Mouse (Mus musculus) lung, embryonic 14.5 days (tissue): ENCODE results near the gene Rufy2. TPM values are rescaled to one million over a fixed set of nuclear protein-coding genes. Genes with fewer than 3 reads are reported as not detected.

Experiments
- ATAC-seq: fragments of 200-750 bp; cut with Nextera tagmentation; 2 replicates; pipeline ENCODE4 v1.8.0; 2017; ENCODE audit warnings: mild to moderate bottlenecking, moderate TSS enrichment, moderate library complexity; ENCODE audit not compliant: insufficient read depth
- DNase-seq: peaks from one replicate; pipeline ENCODE4 v3.0.0-alpha.2; 2015
- H3K27ac ChIP-seq: fragments of 300-500 bp; sonication (generic); 2 replicates; pipeline ENCODE4 v1.5.1; 2014; ENCODE audit warnings: low read depth, mild to moderate bottlenecking, moderate library complexity
- H3K27me3 ChIP-seq: fragments of 300-500 bp; sonication (generic); 2 replicates; pipeline ENCODE4 v1.6.1; 2014; ENCODE audit warnings: low read length, control low read depth; ENCODE audit not compliant: insufficient read depth
- H3K36me3 ChIP-seq: fragments of 300-500 bp; sonication (generic); 2 replicates; pipeline ENCODE4 v1.6.1; 2014; ENCODE audit warnings: control low read depth; ENCODE audit not compliant: insufficient read depth
- H3K4me1 ChIP-seq: fragments of 300-500 bp; sonication (generic); 2 replicates; pipeline ENCODE4 v1.6.1; 2014; ENCODE audit warnings: antibody characterized with exemption, control low read depth; ENCODE audit not compliant: insufficient read depth
- H3K4me2 ChIP-seq: fragments of 300-500 bp; sonication (generic); 2 replicates; pipeline ENCODE4 v1.6.1; 2014; ENCODE audit warnings: mild to moderate bottlenecking
- H3K4me3 ChIP-seq: fragments of 300-500 bp; sonication (generic); 2 replicates; pipeline ENCODE4 v1.5.1; 2014; ENCODE audit warnings: low read depth, low read length
- H3K9ac ChIP-seq: fragments of 300-500 bp; sonication (generic); 2 replicates; pipeline ENCODE4 v1.6.1; 2014
- H3K9me3 ChIP-seq: fragments of 300-500 bp; sonication (generic); 2 replicates; pipeline ENCODE4 v1.6.1; 2016; ENCODE audit warnings: low read depth, low read length, control low read depth
- CTCF ChIP-seq: IDR thresholded peaks from 2 replicates; pipeline ENCODE4 v1.5.1; 2016; ENCODE audit warnings: antibody characterized with exemption, low read depth
- WGBS: fragments of 180-500 bp; shearing (Covaris S2); extraction: QIAGEN DNeasy Blood & Tissue Kit; methylation state at CpG from one replicate; pipeline ENCODE4 v1.1.7; 2014; 5-methylcytosine and 5-hydroxymethylcytosine counted together
- polyA plus RNA-seq: library from polyadenylated mRNA; unstranded; fragments of >200 nt; fragmentation: Nextera tagmentation; extraction: Ambion mirVana; gene quantifications from 2 replicates; pipeline ENCODE4 v1.2.1, GENCODE M21; 2014

Rufy2 gene
- polyA plus RNA-seq, 1 experiment from 2014 or later, result 18.8 TPM

DNA sequence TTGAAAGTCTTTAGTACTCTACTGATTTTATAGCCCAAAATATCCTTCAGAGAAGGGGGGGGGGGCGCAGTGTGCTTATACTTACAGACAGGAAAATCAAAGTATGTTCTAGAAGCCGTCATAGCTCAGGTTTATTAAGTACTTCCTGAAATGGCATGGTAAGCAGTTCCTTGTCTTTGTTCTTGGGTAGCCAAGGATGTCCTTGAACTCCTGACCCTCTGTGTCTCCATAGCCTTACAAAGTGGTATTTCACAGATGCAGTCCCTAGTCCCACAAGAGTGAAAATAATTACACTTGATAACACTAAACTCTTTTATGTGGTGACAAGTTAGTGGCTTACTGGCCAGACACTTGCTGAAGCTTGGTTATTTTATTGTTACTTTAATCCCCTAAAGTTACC is 45.0 kb downstream of the Rufy2 start:
- peak; percentile 63 for DNase-seq
- Histone ChIP-seq H3K4me2 (peak overlapping the region; percentile 69), H3K9ac (peak overlapping the region; percentile 79), H3K4me3 (peak overlapping the region; percentile 95), H3K36me3 (no peaks in the 10 kb centered on the region; the same call in 1 of the 2 replicates), H3K27me3 (no peaks in the 10 kb centered on the region), H3K27ac (peak overlapping the region; percentile 100), H3K9me3 (no peaks in the 10 kb centered on the region), H3K4me1 (peaks cover 16% of the 10 kb centered on the region)
- TF ChIP-seq CTCF, result no peak
- no peak for ATAC-seq
- WGBS, result 19% methylated on average over 2 of the region's 2 CpGs

GRCm38 (mm10) chr10:63025491-63026011 is 45.5 kb downstream of the Rufy2 start:
- Histone ChIP-seq H3K4me1 (peaks cover 16% of the 10 kb centered on the region), H3K4me3 (peak overlapping the region; percentile 95), H3K4me2 (peak overlapping the region; percentile 69), H3K9ac (no peak overlapping the region), H3K27me3 (no peaks in the 10 kb centered on the region), H3K27ac (peak overlapping the region; percentile 100), H3K9me3 (no peaks in the 10 kb centered on the region), H3K36me3 (no peaks in the 10 kb centered on the region; the same call in 1 of the 2 replicates)
- DNase-seq, result peak; percentile 21
- no peak for ATAC-seq
- TF ChIP-seq CTCF, result no peak
- 65% methylated on average over 6 of the region's 6 CpGs for WGBS

DNA sequence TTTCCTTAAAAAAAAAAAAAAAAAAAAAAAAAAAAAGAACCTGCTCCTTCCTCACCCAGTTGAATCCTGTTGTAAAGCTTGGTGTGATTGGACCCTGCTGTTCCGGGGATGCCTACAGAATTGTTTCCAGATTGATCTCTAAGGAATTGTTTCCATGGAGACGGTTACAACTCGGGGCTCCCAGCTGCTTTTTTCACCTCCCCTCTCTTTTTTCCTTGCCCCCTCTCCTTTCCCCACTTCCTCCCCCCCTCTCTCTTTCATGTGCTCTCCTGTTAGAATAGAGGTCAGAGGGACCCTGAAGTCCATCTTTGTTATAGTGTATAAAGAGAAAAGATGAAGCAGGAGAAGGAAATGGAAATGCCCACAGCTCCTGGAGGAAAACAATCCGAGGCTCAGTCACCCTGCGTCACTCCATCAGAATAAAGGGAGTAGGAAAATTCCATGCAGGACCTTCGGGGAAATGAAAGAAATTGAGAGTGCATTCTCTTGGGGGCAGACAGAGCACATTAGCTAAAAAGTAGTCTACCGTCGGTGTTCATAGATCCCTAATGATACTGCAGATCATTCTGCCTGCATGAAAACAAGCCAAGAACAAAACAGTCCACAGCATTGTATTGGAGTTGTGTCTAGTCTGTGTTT is 46.3 kb downstream of the Rufy2 start:
- Histone ChIP-seq H3K4me2 (no peak overlapping the region), H3K36me3 (no peaks in the 10 kb centered on the region; the same call in 1 of the 2 replicates), H3K4me1 (peaks cover 12% of the 10 kb centered on the region), H3K9me3 (no peaks in the 10 kb centered on the region), H3K27me3 (no peaks in the 10 kb centered on the region), H3K4me3 (no peak overlapping the region), H3K9ac (no peak overlapping the region), H3K27ac (peak overlapping the region; percentile 36; the same call in 1 of the 2 replicates)
- DNase-seq, result no peak
- no peak for TF ChIP-seq CTCF
- no peak for ATAC-seq
- 55% methylated on average over 8 of the region's 8 CpGs for WGBS

- Histone ChIP-seq H3K4me1 (peaks cover 7% of the 10 kb centered on the region), H3K27ac (no peak overlapping the region), H3K4me3 (no peak overlapping the region), H3K4me2 (no peak overlapping the region), H3K27me3 (no peaks in the 10 kb centered on the region), H3K36me3 (no peaks in the 10 kb centered on the region), H3K9ac (no peak overlapping the region), H3K9me3 (no peaks in the 10 kb centered on the region)
- no peak for ATAC-seq
- WGBS, result 84% methylated on average over 6 of the region's 6 CpGs
- TF ChIP-seq CTCF, result no peak
- DNase-seq, result no peak
These were observed 46.8 kb downstream of the Rufy2 start for GRCm38 (mm10) chr10:63026795-63027160.

GRCm38 (mm10) chr10:63027376-63028161 is 47.5 kb downstream of the Rufy2 start:
- H3K4me1 ChIP-seq, result peaks cover 7% of the 10 kb centered on the region
- H3K4me3 ChIP-seq, result no peak overlapping the region
- no peak overlapping the region for H3K27ac ChIP-seq
- no peak overlapping the region for H3K4me2 ChIP-seq
- no peak overlapping the region for H3K9ac ChIP-seq
- no peak for DNase-seq
- H3K27me3 ChIP-seq, result no peaks in the 10 kb centered on the region
- H3K9me3 ChIP-seq, result no peaks in the 10 kb centered on the region
- no peak for ATAC-seq
- WGBS, result 87% methylated on average over 10 of the region's 10 CpGs
- no peak for TF ChIP-seq CTCF
- no peaks in the 10 kb centered on the region for H3K36me3 ChIP-seq

- H3K4me2 ChIP-seq, result no peak overlapping the region
- peaks cover 7% of the 10 kb centered on the region for H3K4me1 ChIP-seq
- no peak overlapping the region for H3K27ac ChIP-seq
- no peak for TF ChIP-seq CTCF
- DNase-seq, result no peak
- 84% methylated on average over 4 of the region's 4 CpGs for WGBS
- H3K27me3 ChIP-seq, result no peaks in the 10 kb centered on the region
- no peak overlapping the region for H3K9ac ChIP-seq
- no peak for ATAC-seq
- no peaks in the 10 kb centered on the region for H3K36me3 ChIP-seq
- no peak overlapping the region for H3K4me3 ChIP-seq
- no peaks in the 10 kb centered on the region for H3K9me3 ChIP-seq
These were observed 48.4 kb downstream of the Rufy2 start for GRCm38 (mm10) chr10:63028396-63028795.

- Histone ChIP-seq H3K4me3 (no peak overlapping the region), H3K9ac (no peak overlapping the region), H3K9me3 (no peaks in the 10 kb centered on the region), H3K27ac (no peak overlapping the region), H3K36me3 (no peaks in the 10 kb centered on the region), H3K4me1 (no peaks in the 10 kb centered on the region; the same call in 1 of the 2 replicates), H3K27me3 (no peaks in the 10 kb centered on the region), H3K4me2 (no peak overlapping the region)
- TF ChIP-seq CTCF, result no peak
- peak; percentile 70 for DNase-seq
- peak; percentile 82 for ATAC-seq
- WGBS, result 62% methylated on average over 3 of the region's 3 CpGs
These were observed 52.2 kb downstream of the Rufy2 start for GRCm38 (mm10) chr10:63032267-63032666.
